Mouse (Mus musculus): Measurements from ENCODE around the gene Olfr213. TPM values are rescaled to one million over a fixed set of nuclear protein-coding genes. Genes with fewer than 3 reads are reported as not detected.
"Not testable (repeated sequence)": the region's sequence is repeated elsewhere in the genome, so short reads cannot be mapped to it uniquely, and the experiment has no call there.

The Olfr213 gene
- total RNA-seq (2021): under 1 TPM in 1 of 2 experiments, not detected in 1; 0.36 TPM

GRCm38 (mm10) chr6:116538156-116538555 is at the start of gene Olfr213:
Olfr213 (plus strand) TSS chr6:116538456.
- intact Hi-C loops (cut with DNase I): no loop called here
- DNase-seq (ENCODE audit: extremely low spot score in 1 of 2, low spot score in 2 of 2): no peak

DNA sequence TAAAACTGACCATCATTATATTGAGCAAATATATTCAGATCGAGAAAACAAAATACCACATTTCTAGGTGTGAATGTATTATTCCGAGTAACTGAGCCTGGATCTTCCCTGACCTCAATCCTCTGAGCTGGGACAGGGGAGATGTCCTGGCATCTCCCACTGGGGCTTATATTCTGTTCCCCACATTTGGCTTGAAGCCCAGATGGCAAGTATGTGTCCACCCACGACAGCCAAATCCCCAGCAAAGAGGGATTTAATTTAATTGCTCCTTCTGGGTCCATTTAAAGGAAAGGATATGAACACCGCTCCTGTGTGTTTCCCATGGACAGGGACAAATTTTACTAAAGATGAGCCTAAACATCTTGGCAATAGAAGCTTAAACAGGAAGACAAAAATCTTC is 49.5 kb upstream of the Olfr213 start, which contains the start of gene Olfr211:
TSS of gene Olfr211 (plus strand) at position 301 of the 400 bp plus-strand sequence.
- no peak for DNase-seq (ENCODE audit: extremely low spot score in 1 of 2, low spot score in 2 of 2)
- intact Hi-C loops (cut with DNase I): no loop called here

DNA sequence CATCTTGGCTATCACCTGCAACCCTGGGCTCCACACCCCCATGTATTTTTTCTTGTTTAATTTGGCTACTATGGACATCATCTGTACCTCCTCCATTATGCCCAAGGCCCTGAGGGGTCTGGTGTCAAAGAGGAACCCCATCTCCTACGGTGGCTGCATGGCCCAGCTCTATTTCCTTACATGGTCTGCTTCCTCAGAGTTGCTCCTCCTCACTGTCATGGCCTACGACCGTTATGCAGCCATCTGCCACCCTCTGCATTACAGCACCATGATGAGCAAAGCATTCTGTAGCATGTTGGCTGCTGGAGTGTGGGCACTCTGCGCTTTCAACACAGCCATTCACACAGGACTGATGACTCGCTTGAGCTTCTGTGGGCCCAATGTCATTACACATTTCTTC is 44.5 kb upstream of the Olfr213 start:
- DNase-seq (ENCODE audit: extremely low spot score in 1 of 2, low spot score in 2 of 2): no peak
- intact Hi-C loops (cut with DNase I): no loop called here

DNA sequence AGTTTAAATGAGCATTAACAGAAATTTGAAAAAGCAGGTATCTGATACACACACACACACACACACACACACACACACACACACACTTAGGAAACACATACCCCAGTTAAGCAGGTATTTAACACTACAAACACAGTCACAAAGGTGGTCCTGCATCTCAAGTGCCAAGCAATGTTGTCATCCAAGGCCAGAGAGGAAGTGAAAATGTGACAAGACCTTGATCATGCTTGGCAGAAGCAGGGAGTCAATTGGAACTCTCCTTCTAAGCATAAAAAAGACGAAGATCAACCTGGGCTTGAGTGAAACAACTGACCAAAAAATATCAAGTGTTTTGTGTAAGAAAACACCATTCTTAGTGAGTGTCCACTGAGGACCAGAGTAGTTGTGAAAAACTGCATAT is 42.3 kb upstream of the Olfr213 start:
- intact Hi-C loops (cut with DNase I): no loop called here
- no peak for DNase-seq (ENCODE audit: extremely low spot score in 1 of 2, low spot score in 2 of 2)

DNA sequence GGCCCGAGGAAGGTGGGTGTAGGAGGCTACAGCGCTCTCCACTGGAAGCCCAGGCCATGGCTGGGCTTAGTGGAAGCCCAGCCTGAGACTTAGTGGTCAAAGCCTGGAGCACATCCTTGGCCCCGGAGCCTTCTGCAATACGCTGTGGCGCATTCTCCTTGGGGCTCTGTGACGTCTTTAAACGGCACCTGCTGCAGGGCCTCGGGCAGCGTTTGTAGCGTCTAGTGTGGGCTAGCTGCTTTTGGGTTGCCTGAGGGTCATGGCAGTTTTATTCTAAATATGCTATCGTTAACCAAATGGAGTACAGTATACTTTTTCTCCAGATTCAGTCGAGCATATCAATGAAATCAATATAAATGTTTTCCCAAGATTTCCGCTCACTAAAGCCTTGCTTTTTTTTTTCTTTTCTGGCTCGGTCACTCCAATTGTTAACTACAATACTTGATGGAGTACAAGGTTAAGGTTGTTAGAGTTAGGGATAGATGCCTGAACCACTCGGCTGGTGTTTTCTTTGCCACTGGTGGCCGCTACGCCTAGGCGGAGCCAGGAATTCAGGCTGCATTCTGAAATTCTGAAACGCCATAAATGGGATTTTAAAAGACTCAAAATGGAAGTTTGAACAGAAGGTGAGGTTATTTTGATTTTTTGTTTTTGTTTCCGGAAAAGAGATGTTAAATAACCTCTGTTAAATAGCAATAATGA is 31.8 kb upstream of the Olfr213 start, which contains the start of gene Olfr212:
TSS of gene Olfr212 (plus strand) at position 215 of the 702 bp plus-strand sequence.
- intact Hi-C loops (cut with DNase I); DNase-seq (ENCODE audit: extremely low spot score in 1 of 2, low spot score in 2 of 2): not testable (repeated sequence)

DNA sequence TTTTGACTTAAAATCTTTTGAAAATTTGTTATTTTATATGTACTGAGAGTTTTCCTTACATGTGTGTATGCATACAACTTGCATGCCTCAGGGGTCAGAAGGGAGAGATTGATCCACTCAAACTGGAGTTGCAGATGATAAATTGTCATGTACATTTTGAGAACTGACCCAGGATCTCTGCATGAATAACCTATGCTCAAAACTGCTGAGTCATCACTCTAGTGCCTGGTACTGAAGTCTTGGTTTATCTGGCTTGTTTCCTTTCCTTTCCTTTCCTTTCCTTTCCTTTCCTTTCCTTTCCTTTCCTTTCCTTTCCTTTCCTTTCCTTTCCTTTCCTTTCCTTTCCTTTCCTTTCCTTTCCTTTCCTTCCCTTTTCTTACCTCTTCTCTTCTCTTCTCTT is 23.4 kb upstream of the Olfr213 start:
- no peak for DNase-seq (ENCODE audit: extremely low spot score in 1 of 2, low spot score in 2 of 2)
- intact Hi-C loops (cut with DNase I): no loop called here

- intact Hi-C loops (cut with DNase I): no loop called here
- no peak for DNase-seq (ENCODE audit: extremely low spot score in 1 of 2, low spot score in 2 of 2)
Observed at GRCm38 (mm10) chr6:116542500-116542899, 4.2 kb downstream of the Olfr213 start.

GRCm38 (mm10) chr6:116550841-116551240 is 12.6 kb downstream of the Olfr213 start, which contains the start of gene Gm5580:
Gm5580 (plus strand) TSS chr6:116551141.
- DNase-seq (ENCODE audit: extremely low spot score in 1 of 2, low spot score in 2 of 2); intact Hi-C loops (cut with DNase I): not testable (repeated sequence)

GRCm38 (mm10) chr6:116553935-116554334 is 15.7 kb downstream of the Olfr213 start, which contains the start of gene Olfr214:
Olfr214 (plus strand) TSS chr6:116554235.
- intact Hi-C loops (cut with DNase I): no loop called here

GRCm38 (mm10) chr6:116554952-116555351 is 16.7 kb downstream of the Olfr213 start:
- DNase-seq (ENCODE audit: extremely low spot score in 1 of 2, low spot score in 2 of 2): no peak
- intact Hi-C loops (cut with DNase I): no loop called here

More at GRCm38 (mm10) chr6:116553935-116554334, 15.7 kb downstream of the Olfr213 start, which contains the start of gene Olfr214:
- DNase-seq (ENCODE audit: extremely low spot score in 1 of 2, low spot score in 2 of 2): no peak

DNA sequence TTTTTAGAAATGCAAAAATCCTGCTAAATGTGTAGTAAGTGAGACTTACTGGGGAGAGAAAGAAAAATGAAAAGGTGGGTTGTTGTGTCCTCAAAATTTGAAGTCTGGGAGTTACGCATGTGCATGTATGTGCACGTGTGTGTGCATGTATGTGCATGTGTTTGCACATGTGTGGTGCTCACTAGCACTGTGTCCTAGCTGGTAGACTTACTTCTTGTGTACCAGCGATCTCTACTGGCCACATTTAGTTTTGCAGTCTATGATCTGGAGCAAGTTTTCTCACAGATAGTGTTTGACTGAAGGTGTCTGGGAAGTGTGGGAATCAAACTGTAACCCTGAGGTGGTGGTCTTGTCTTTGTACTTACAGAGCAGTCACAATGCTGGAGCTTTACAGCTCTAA is 31.6 kb downstream of the Olfr213 start:
- intact Hi-C loops (cut with DNase I): no loop called here
- DNase-seq (ENCODE audit: extremely low spot score in 1 of 2, low spot score in 2 of 2): peak in 1 of 2 experiments; percentile 8

DNA sequence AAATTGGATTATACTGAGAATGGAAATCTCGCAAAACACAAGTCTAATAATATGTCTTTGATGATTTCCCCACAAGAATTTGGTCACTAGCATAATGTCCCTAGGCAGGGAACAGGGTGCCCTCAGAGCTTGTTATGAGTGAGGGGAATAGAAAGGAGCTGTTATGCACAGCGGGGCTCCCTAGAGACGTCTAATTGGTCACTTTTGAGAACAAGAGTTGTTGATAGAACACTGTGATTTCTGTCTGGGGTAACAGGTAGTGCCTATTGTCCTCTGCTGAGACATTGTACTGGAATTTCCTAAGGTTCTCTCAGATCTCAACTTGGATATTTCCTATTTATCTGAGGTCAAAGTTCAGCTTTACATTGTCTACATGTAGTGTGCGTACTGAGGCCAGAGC is 45.8 kb downstream of the Olfr213 start, which contains the start of gene Olfr215:
TSS of gene Olfr215 (minus strand) at position 101 of the 400 bp plus-strand sequence.
- intact Hi-C loops (cut with DNase I): no loop called here
- no peak for DNase-seq (ENCODE audit: extremely low spot score in 1 of 2, low spot score in 2 of 2)

Other genes with a start within 250 kb of the Olfr213 start
- gene March8, start 200.4 kb upstream of the Olfr213 start, total RNA-seq (2021): 10 to 100 TPM; 60.2 to 62.8 TPM
- 1 to 10 TPM in 1 of 2 experiments, under 1 TPM in 1; 0.95 to 1.9 TPM for gene Alox5, start 77.3 kb upstream of the Olfr213 start, total RNA-seq (2021)
- not detected for gene Olfr211, start 49.4 kb upstream of the Olfr213 start, total RNA-seq (2021)
- gene Olfr212, start 31.9 kb upstream of the Olfr213 start, total RNA-seq (2021): not detected
- gene Gm5580, start 12.7 kb downstream of the Olfr213 start, total RNA-seq (2021): 1 to 10 TPM; 2.4 to 3.2 TPM
- not detected for gene Olfr214, start 15.8 kb downstream of the Olfr213 start, total RNA-seq (2021)
- not detected for gene Olfr215, start 45.7 kb downstream of the Olfr213 start, total RNA-seq (2021)
- gene Zfp422, start 90.5 kb downstream of the Olfr213 start, total RNA-seq (2021): 10 to 100 TPM; 28.8 to 33.2 TPM
- 1 to 10 TPM; 1.1 to 3.5 TPM for gene Depp1, start 112.2 kb downstream of the Olfr213 start, total RNA-seq (2021)
- 1 to 10 TPM; 4.5 to 5.7 TPM for gene Rassf4, start 135.5 kb downstream of the Olfr213 start, total RNA-seq (2021)
- under 1 TPM; 0.24 TPM for gene Tmem72, start 178.5 kb downstream of the Olfr213 start, total RNA-seq (2021)